Mouse (Mus musculus) heart, embryonic 15.5 days (tissue): Measurements from ENCODE around the gene Nln. TPM values are rescaled to one million over a fixed set of nuclear protein-coding genes. Genes with fewer than 3 reads are reported as not detected.

Experiments
- ATAC-seq: fragments of 200-750 bp; cut with Nextera tagmentation; replicated peaks from 2 replicates; pipeline ENCODE4 v1.8.0; 2017; ENCODE audit warnings: low read depth, moderate TSS enrichment; ENCODE audit not compliant: insufficient number of reproducible peaks, insufficient read depth, low FRiP score
- H3K27ac ChIP-seq: fragments of 300-500 bp; sonication (generic); 2 replicates; pipeline ENCODE4 v1.5.1; 2015; ENCODE audit warnings: mild to moderate bottlenecking, inconsistent platforms
- H3K27me3 ChIP-seq: fragments of 300-500 bp; sonication (generic); 2 replicates; pipeline ENCODE4 v1.6.1; 2015; ENCODE audit warnings: inconsistent platforms
- H3K36me3 ChIP-seq: fragments of 300-500 bp; sonication (generic); 2 replicates; pipeline ENCODE4 v1.6.1; 2015; ENCODE audit warnings: mild to moderate bottlenecking, inconsistent platforms
- H3K4me1 ChIP-seq: fragments of 300-500 bp; sonication (generic); replicated peaks from 2 replicates; pipeline ENCODE4 v1.6.1; 2015; ENCODE audit warnings: inconsistent platforms
- H3K4me2 ChIP-seq: fragments of 300-500 bp; sonication (generic); 2 replicates; pipeline ENCODE4 v1.6.1; 2015; ENCODE audit warnings: inconsistent platforms, mild to moderate bottlenecking, moderate library complexity
- H3K4me3 ChIP-seq: fragments of 300-500 bp; sonication (generic); 2 replicates; pipeline ENCODE4 v1.5.1; 2015; ENCODE audit warnings: mild to moderate bottlenecking, inconsistent platforms
- H3K9ac ChIP-seq: fragments of 300-500 bp; sonication (generic); 2 replicates; pipeline ENCODE4 v1.6.1; 2015; ENCODE audit warnings: mild to moderate bottlenecking, inconsistent platforms
- H3K9me3 ChIP-seq: fragments of 300-500 bp; sonication (generic); replicated peaks from 2 replicates; pipeline ENCODE4 v1.6.1; 2016; ENCODE audit warnings: inconsistent platforms
- WGBS: fragments of 180-500 bp; shearing (Covaris S2); methylation state at CpG from one replicate; pipeline ENCODE4 v1.1.7; 2015; ENCODE audit warnings: mixed read lengths; 5-methylcytosine and 5-hydroxymethylcytosine counted together
- polyA plus RNA-seq: library from polyadenylated mRNA; unstranded; fragments of >200 nt; fragmentation: Nextera tagmentation; extraction: Ambion mirVana; gene quantifications from 2 replicates; pipeline ENCODE4 v1.2.1, GENCODE M21; 2015

Nln gene
- polyA plus RNA-seq, 1 experiment from 2014 or later, result 19.4 TPM

DNA sequence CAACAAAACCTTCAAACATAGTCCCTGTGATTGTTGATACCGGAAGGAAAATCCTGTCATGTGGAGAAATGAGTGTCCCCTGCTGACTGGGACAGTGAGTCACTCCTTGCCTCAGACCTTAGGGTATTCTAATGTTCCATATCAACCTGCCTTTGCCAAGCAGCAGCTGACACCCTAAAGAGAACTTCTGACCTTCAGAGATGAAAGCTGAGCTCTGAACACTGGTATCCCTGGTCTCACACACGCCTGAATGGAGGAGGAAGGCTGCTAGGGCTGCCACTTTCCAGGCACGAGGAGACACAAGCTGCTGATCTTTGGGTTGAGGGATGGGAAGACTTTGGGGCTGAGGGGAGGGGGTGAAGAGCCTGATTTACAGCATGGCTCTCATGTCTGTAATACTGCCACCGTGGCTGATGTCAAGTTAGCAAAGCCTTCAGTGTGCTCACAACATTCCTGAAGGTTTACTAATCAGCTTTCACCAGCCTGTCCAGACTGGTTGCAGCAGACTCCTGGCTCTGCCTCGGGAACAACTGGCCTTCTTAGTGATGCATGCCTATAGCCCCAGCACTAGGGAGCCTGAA lies 131.0 kb downstream of the Nln start:
- H3K4me3 ChIP-seq, result no peak overlapping the region
- no peaks in the 10 kb centered on the region for H3K27me3 ChIP-seq
- H3K27ac ChIP-seq, result peak overlapping the region; percentile 78
- 23% methylated on average over 5 of the region's 5 CpGs for WGBS
- H3K9me3 ChIP-seq, result no peaks in the 10 kb centered on the region
- no peak overlapping the region for H3K4me2 ChIP-seq
- peaks cover 18% of the 10 kb centered on the region for H3K4me1 ChIP-seq
- no peaks in the 10 kb centered on the region for H3K36me3 ChIP-seq
- ATAC-seq, result peak; percentile 60; the same call in 1 of the 2 replicates
- no peak overlapping the region for H3K9ac ChIP-seq

DNA sequence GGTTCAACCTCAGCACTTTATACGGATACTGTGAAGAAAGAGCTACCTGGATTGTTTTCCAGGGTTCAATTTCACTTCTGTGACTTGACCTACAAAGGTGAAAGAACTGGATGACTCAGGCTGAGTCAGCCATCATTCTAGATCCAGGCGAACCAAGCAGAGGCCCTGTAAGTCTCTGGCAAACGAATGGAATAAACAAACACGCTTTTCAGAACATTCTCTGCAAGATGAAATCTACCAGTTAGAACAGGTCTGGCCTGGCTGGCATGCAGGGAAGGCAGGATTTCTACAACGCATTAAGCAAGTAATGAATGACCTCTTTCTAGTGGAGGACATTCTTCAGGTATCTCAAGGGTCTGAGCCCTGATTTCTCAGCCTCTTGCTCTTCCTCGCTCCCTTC lies 131.6 kb downstream of the Nln start:
- no peaks in the 10 kb centered on the region for H3K36me3 ChIP-seq
- peak overlapping the region; percentile 78 for H3K27ac ChIP-seq
- H3K9me3 ChIP-seq, result no peaks in the 10 kb centered on the region
- no peaks in the 10 kb centered on the region for H3K27me3 ChIP-seq
- no peak overlapping the region for H3K9ac ChIP-seq
- no peak overlapping the region for H3K4me3 ChIP-seq
- WGBS, result 54% methylated on average over 6 of the region's 6 CpGs
- H3K4me1 ChIP-seq, result peaks cover 18% of the 10 kb centered on the region
- H3K4me2 ChIP-seq, result no peak overlapping the region
- ATAC-seq, result no peak

DNA sequence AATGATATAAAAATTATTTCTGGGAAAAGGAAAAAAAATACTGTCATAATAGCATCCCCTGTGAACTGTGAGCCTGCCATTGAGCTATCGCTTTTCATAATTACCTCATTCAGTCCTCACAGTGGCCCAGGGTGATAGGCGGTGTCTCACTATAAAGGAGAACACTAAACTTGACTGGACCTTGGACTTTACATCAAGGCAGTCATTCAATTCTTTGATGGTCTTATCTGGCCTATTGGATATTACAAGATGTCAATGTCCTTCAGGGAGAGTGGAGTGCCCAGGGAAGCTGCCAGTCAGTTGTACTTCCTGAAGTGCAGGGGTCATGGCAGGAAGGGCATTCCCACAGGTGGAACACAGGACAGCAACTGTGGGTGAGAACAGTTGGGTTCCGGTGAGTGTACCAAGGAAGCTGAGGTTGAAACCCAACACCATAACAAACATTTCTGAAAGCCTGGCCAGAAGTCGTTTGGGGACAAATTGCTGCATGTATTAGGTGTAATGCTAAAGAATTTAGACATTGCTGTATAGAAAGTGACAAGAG lies 133.2 kb downstream of the Nln start:
- no peak overlapping the region for H3K9ac ChIP-seq
- H3K4me2 ChIP-seq, result no peak overlapping the region
- peaks cover 18% of the 10 kb centered on the region for H3K4me1 ChIP-seq
- H3K4me3 ChIP-seq, result no peak overlapping the region
- no peak overlapping the region for H3K27ac ChIP-seq
- ATAC-seq, result no peak
- 79% methylated on average over 4 of the region's 4 CpGs for WGBS
- H3K36me3 ChIP-seq, result no peaks in the 10 kb centered on the region
- no peaks in the 10 kb centered on the region for H3K27me3 ChIP-seq
- H3K9me3 ChIP-seq, result no peaks in the 10 kb centered on the region

DNA sequence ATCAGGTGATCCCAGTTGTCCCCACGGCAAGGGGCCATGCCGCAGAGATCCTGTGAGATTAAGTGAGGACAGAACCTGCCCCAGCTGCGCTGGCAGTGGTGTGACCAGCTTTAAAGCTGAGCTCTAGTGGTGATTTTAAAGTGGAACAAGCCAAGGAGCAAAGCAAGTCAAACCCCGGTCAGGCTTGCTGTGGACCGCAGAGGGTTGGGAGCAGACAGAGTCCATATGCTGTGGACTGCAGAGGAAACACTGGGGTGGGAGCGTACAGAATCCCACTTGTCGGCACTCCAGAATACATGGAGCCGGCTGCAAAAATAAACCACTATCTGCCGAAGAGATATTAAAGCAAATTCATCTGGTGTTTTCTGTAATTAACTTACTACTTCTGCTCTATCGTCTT lies 134.3 kb downstream of the Nln start:
- Histone ChIP-seq H3K27ac (peak overlapping the region; percentile 17; the same call in 1 of the 2 replicates), H3K36me3 (no peaks in the 10 kb centered on the region), H3K27me3 (no peaks in the 10 kb centered on the region), H3K9ac (no peak overlapping the region), H3K4me3 (no peak overlapping the region), H3K9me3 (no peaks in the 10 kb centered on the region), H3K4me2 (peak overlapping the region; percentile 18; the same call in 1 of the 2 replicates), H3K4me1 (peaks cover 18% of the 10 kb centered on the region)
- ATAC-seq, result 0 out of 2 replicates have a peak, but pooled peaks have one; percentile 37
- WGBS, result 38% methylated on average over 10 of the region's 10 CpGs

DNA sequence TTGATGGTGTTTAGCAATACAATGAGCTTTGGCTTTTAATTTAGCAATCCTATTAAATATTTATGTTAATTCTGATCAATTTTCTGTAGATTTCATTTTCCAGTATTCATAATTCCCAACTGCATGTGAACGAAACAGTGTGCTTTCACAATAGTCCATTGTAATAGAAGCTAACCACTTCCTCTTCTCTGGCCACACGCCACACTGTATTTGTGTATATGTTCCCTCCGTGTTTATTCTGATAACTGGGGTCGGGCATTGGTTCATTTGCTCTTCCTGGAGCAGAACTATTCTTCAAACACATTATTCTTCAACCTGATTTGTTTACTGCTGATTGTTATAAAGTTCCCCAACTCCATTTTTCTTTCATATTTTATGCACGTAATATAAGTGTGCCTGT lies 135.4 kb downstream of the Nln start:
- no peak for ATAC-seq
- H3K4me2 ChIP-seq, result no peak overlapping the region
- 57% methylated on average over 5 of the region's 5 CpGs for WGBS
- no peak overlapping the region for H3K9ac ChIP-seq
- H3K4me3 ChIP-seq, result no peak overlapping the region
- H3K27me3 ChIP-seq, result no peaks in the 10 kb centered on the region
- no peaks in the 10 kb centered on the region for H3K36me3 ChIP-seq
- H3K9me3 ChIP-seq, result no peaks in the 10 kb centered on the region
- H3K4me1 ChIP-seq, result peaks cover 18% of the 10 kb centered on the region
- no peak overlapping the region for H3K27ac ChIP-seq

Other genes starting within 250 kb of the Nln start
- gene Erbin, start 189.1 kb downstream of the Nln start, polyA plus RNA-seq, result 10.3 and 11.1 TPM in 2 replicates
- gene Sgtb, start 127 bp upstream of the Nln start, polyA plus RNA-seq, result 2.2 and 2.5 TPM in 2 replicates
- 43.7 and 44.3 TPM in 2 replicates for gene Trappc13, start 68.9 kb upstream of the Nln start, polyA plus RNA-seq
- 12.9 and 13.6 TPM in 2 replicates for gene Trim23, start 69.2 kb upstream of the Nln start, polyA plus RNA-seq
- gene Cenpk, start 119.0 kb upstream of the Nln start, polyA plus RNA-seq, result 36.1 and 38.9 TPM in 2 replicates
- 8.7 and 8.8 TPM in 2 replicates for gene Ppwd1, start 119.2 kb upstream of the Nln start, polyA plus RNA-seq
- 4.6 and 5.1 TPM in 2 replicates for gene Adamts6, start 178.2 kb upstream of the Nln start, polyA plus RNA-seq